Mouse (Mus musculus) heart, postnatal 0 days (tissue): ENCODE results near the gene Psmc3ip.
"Not testable (repeated sequence)": the region's sequence is repeated elsewhere in the genome, so short reads cannot be mapped to it uniquely, and the experiment has no call there.

ENCODE experiments used
- CTCF ChIP-seq: IDR thresholded peaks from 2 replicates; pipeline ENCODE4 v1.5.1; 2016; ENCODE audit warnings: antibody characterized with exemption, control low read depth, low read depth
- EP300 ChIP-seq: IDR thresholded peaks from 2 replicates; pipeline ENCODE4 v1.6.1; 2016; ENCODE audit warnings: antibody characterized with exemption, low read depth

DNA sequence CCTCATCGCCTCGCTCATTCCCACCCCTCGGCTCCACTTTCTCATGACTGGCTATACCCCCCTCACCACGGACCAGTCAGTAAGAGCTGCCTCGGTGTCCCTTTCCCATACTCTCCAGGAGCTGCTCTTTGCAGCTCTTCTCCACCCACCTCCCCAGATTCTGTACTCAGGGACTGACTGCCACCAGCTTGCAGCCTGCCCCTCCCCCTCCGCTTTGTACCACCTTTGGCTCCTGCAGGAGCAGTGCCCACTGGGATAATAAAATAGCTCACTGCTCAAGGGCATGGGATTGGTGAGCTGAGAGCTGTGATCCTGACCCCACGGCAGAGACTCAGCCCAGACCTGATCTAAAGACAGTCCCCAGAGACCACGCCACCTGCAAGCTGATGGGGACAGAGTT, 29.3 kb upstream of the Psmc3ip start:
- TF ChIP-seq CTCF, EP300: not testable (repeated sequence)
